In genomic region chr15:89209886-89210761, GRCm38 (mm10) we compare ENCODE assay signal across 7 mouse cellular contexts. TPM values are rescaled to one million over a fixed set of nuclear protein-coding genes. Genes with fewer than 3 reads are reported as not detected.
DNase-seq lines count a peak whose midpoint lies in the region; ATAC-seq and TF ChIP-seq lines count a peak whose summit lies in the region.

No protein-coding gene starts in this region.

- H3K36me3 ChIP-seq in embryonic facial prominence, embryonic 12.5 days = no peaks in the 10 kb centered on the region
- H3K36me3 ChIP-seq in kidney, adult 2 months (ENCODE audit: control insufficient read depth, insufficient read depth, low read length) = no peaks in the 10 kb centered on the region
- H3K36me3 ChIP-seq in limb, embryonic 12.5 days = no peaks in the 10 kb centered on the region
- no peaks in the 10 kb centered on the region for H3K36me3 ChIP-seq in midbrain, embryonic 15.5 days (replicated peaks)
- no peaks in the 10 kb centered on the region for H3K36me3 ChIP-seq in spleen, adult 2 months (ENCODE audit: control insufficient read depth, insufficient read depth, low read length)

- peak overlapping the region; percentile 41; the same call in 1 of the 2 replicates for H3K27ac ChIP-seq in embryonic facial prominence, embryonic 12.5 days
- peak overlapping the region; percentile 85 for H3K27ac ChIP-seq in kidney, adult 2 months (ENCODE audit: insufficient read depth, low read depth, low read length)
- no peak overlapping the region for H3K27ac ChIP-seq in limb, embryonic 12.5 days
- peak overlapping the region; percentile 94 for H3K27ac ChIP-seq in midbrain, embryonic 15.5 days
- H3K27ac ChIP-seq in spleen, adult 2 months (ENCODE audit: insufficient read depth, low read length) = peak overlapping the region; percentile 85

- no peak for TF ChIP-seq POLR2A in kidney, adult 2 months (IDR thresholded peaks at IDR 0.05; ENCODE audit: low read depth, low read length)
- no peak for TF ChIP-seq POLR2A in spleen, adult 2 months (IDR thresholded peaks at IDR 0.05; ENCODE audit: low read depth, low read length)

- peak overlapping the region; percentile 31 for H3K4me3 ChIP-seq in embryonic facial prominence, embryonic 12.5 days
- peak overlapping the region; percentile 40 for H3K4me3 ChIP-seq in kidney, adult 2 months (ENCODE audit: insufficient read depth, low read depth, low read length)
- peak overlapping the region; percentile 31 for H3K4me3 ChIP-seq in limb, embryonic 12.5 days (replicated peaks)
- H3K4me3 ChIP-seq in midbrain, embryonic 15.5 days = peak overlapping the region; percentile 18
- H3K4me3 ChIP-seq in spleen, adult 2 months (ENCODE audit: extremely low read depth, insufficient read depth, insufficient read length) = peak overlapping the region; percentile 62

- ATAC-seq in embryonic facial prominence, embryonic 12.5 days (ENCODE audit: insufficient number of reproducible peaks, insufficient read depth, low FRiP score, low TSS enrichment) = no peak
- no peak for ATAC-seq in limb, embryonic 12.5 days (ENCODE audit: insufficient number of reproducible peaks, insufficient read depth, low FRiP score, low TSS enrichment, low read depth)
- peak; percentile 17; the same call in 1 of the 2 replicates for ATAC-seq in midbrain, embryonic 15.5 days (replicated peaks)

- 18% methylated on average over 22 of the region's 22 CpGs for WGBS in embryonic facial prominence, embryonic 12.5 days
- WGBS in kidney, adult 2 months = 6% methylated on average over 22 of the region's 22 CpGs
- 25% methylated on average over 22 of the region's 22 CpGs for WGBS in limb, embryonic 12.5 days
- 15% methylated on average over 22 of the region's 22 CpGs for whole genome bisulfite sequencing in midbrain, embryonic 15.5 days
- 4% methylated on average over 22 of the region's 22 CpGs for WGBS in spleen, adult 2 months

- peak overlapping the region; percentile 49 for H3K4me2 ChIP-seq in embryonic facial prominence, embryonic 12.5 days (replicated peaks)
- H3K4me2 ChIP-seq in limb, embryonic 12.5 days = peak overlapping the region; percentile 55
- H3K4me2 ChIP-seq in midbrain, embryonic 15.5 days = peak overlapping the region; percentile 44

- H3K27me3 ChIP-seq in embryonic facial prominence, embryonic 12.5 days = no peaks in the 10 kb centered on the region
- H3K27me3 ChIP-seq in kidney, adult 2 months (replicated peaks; ENCODE audit: control insufficient read depth, insufficient read depth, low read length) = no peaks in the 10 kb centered on the region
- H3K27me3 ChIP-seq in limb, embryonic 12.5 days = no peaks in the 10 kb centered on the region
- no peaks in the 10 kb centered on the region for H3K27me3 ChIP-seq in midbrain, embryonic 15.5 days (replicated peaks)
- no peaks in the 10 kb centered on the region for H3K27me3 ChIP-seq in spleen, adult 2 months (ENCODE audit: control insufficient read depth, insufficient read depth, low read length)

- TF ChIP-seq CTCF in kidney, adult 2 months (conservative IDR thresholded peaks at IDR 0.05; ENCODE audit: insufficient read depth, insufficient read length, low read depth, low read length) = peak; percentile 56
- TF ChIP-seq CTCF in spleen, adult 2 months (IDR thresholded peaks at IDR 0.05; ENCODE audit: extremely low read depth, insufficient read depth, insufficient read length, insufficient replicate concordance) = peak; percentile 57; the same call in 1 of the 2 replicates

- DNase-seq in adrenal gland, postnatal 14 days = peak; percentile 92
- peak; percentile 98 for DNase-seq in heart, adult 11 months
- peak; percentile 92 for DNase-seq in kidney, adult 2 months
- DNase-seq in spleen, adult 2 months (ENCODE audit: low read depth in 1 of 2, low spot score in 2 of 2) = peak; percentile 82 to 83

- no peaks in the 10 kb centered on the region for H3K9me3 ChIP-seq in embryonic facial prominence, embryonic 12.5 days
- no peaks in the 10 kb centered on the region for H3K9me3 ChIP-seq in limb, embryonic 12.5 days
- H3K9me3 ChIP-seq in midbrain, embryonic 15.5 days = no peaks in the 10 kb centered on the region

- peaks cover 19% of the 10 kb centered on the region for H3K4me1 ChIP-seq in embryonic facial prominence, embryonic 12.5 days
- no peaks in the 10 kb centered on the region; the same call in 1 of the 2 replicates for H3K4me1 ChIP-seq in kidney, adult 2 months (ENCODE audit: control insufficient read depth, insufficient read depth, low read length)
- peaks cover 24% of the 10 kb centered on the region for H3K4me1 ChIP-seq in limb, embryonic 12.5 days (replicated peaks)
- H3K4me1 ChIP-seq in midbrain, embryonic 15.5 days = peaks cover 33% of the 10 kb centered on the region
- peaks cover 4% of the 10 kb centered on the region; the same call in 1 of the 2 replicates for H3K4me1 ChIP-seq in spleen, adult 2 months (ENCODE audit: control insufficient read depth, insufficient read depth, insufficient read length)

- H3K9ac ChIP-seq in embryonic facial prominence, embryonic 12.5 days = peak overlapping the region; percentile 33; the same call in 1 of the 2 replicates
- H3K9ac ChIP-seq in limb, embryonic 12.5 days (replicated peaks) = no peak overlapping the region
- peak overlapping the region; percentile 29; the same call in 1 of the 2 replicates for H3K9ac ChIP-seq in midbrain, embryonic 15.5 days

RNA-seq across cellular contexts. Expression of gene Ppp6r2, which starts 1.2 kb away (rescaled TPM):
- 41.1 and 52.4 TPM in 2 replicates for total RNA-seq in adrenal gland, postnatal 14 days (2021)
- 38.9 and 41.9 TPM in 2 replicates for polyA plus RNA-seq in embryonic facial prominence, embryonic 12.5 days (2016; fragmentation: Nextera tagmentation; extraction: Ambion mirVana)
- 85.0 and 148 TPM in 2 replicates for polyA plus RNA-seq in kidney, adult 2 months (2012; rRNA removed)
- polyA plus RNA-seq in limb, embryonic 12.5 days (2016; fragmentation: Nextera tagmentation; extraction: Ambion mirVana) = 30.5 and 33.3 TPM in 2 replicates
- 83.2 and 89.8 TPM in 2 replicates for polyA plus RNA-seq in midbrain, embryonic 15.5 days (2015; fragmentation: Nextera tagmentation; extraction: Ambion mirVana)
- 120 and 255 TPM in 2 replicates for polyA plus RNA-seq in spleen, adult 2 months (2012; rRNA removed)

RNA-seq across cellular contexts. Expression of gene Dennd6b, which starts 13.8 kb away (rescaled TPM):
- total RNA-seq in adrenal gland, postnatal 14 days (2021) = 5.0 and 6.2 TPM in 2 replicates
- 30.2 and 30.3 TPM in 2 replicates for polyA plus RNA-seq in embryonic facial prominence, embryonic 12.5 days (2016; fragmentation: Nextera tagmentation; extraction: Ambion mirVana)
- polyA plus RNA-seq in kidney, adult 2 months (2012; rRNA removed) = 11.2 and 15.0 TPM in 2 replicates
- polyA plus RNA-seq in limb, embryonic 12.5 days (2016; fragmentation: Nextera tagmentation; extraction: Ambion mirVana) = 30.1 and 31.2 TPM in 2 replicates
- 117 and 123 TPM in 2 replicates for polyA plus RNA-seq in midbrain, embryonic 15.5 days (2015; fragmentation: Nextera tagmentation; extraction: Ambion mirVana)
- 25.2 and 30.8 TPM in 2 replicates for polyA plus RNA-seq in spleen, adult 2 months (2012; rRNA removed)

RNA-seq across cellular contexts. Expression of gene Plxnb2, which starts 29.5 kb away (rescaled TPM):
- 83.2 and 110 TPM in 2 replicates for total RNA-seq in adrenal gland, postnatal 14 days (2021)
- polyA plus RNA-seq in embryonic facial prominence, embryonic 12.5 days (2016; fragmentation: Nextera tagmentation; extraction: Ambion mirVana) = 169 and 182 TPM in 2 replicates
- polyA plus RNA-seq in kidney, adult 2 months (2012; rRNA removed) = 288 and 297 TPM in 2 replicates
- polyA plus RNA-seq in limb, embryonic 12.5 days (2016; fragmentation: Nextera tagmentation; extraction: Ambion mirVana) = 157 and 170 TPM in 2 replicates
- polyA plus RNA-seq in midbrain, embryonic 15.5 days (2015; fragmentation: Nextera tagmentation; extraction: Ambion mirVana) = 101 and 108 TPM in 2 replicates
- 89.4 and 96.8 TPM in 2 replicates for polyA plus RNA-seq in spleen, adult 2 months (2012; rRNA removed)
